Mouse (Mus musculus) hindbrain, embryonic 14.5 days (tissue): Measurements from ENCODE around the gene Tmem98. TPM values are rescaled to one million over a fixed set of nuclear protein-coding genes. Genes with fewer than 3 reads are reported as not detected.

Source experiments
- ATAC-seq: fragments of 200-750 bp; cut with Nextera tagmentation; 2 replicates; pipeline ENCODE4 v1.8.0; 2017; ENCODE audit warnings: moderate number of reproducible peaks, mild to moderate bottlenecking, moderate TSS enrichment, moderate library complexity; ENCODE audit not compliant: low FRiP score
- DNase-seq: peaks from one replicate; pipeline ENCODE4 v3.0.0-alpha.2; 2015; ENCODE audit warnings: low spot score
- H3K27ac ChIP-seq: fragments of 300-500 bp; sonication (generic); 2 replicates; pipeline ENCODE4 v1.5.1; 2014; ENCODE audit warnings: mild to moderate bottlenecking, moderate library complexity
- H3K27me3 ChIP-seq: fragments of 300-500 bp; sonication (generic); 2 replicates; pipeline ENCODE4 v1.6.1; 2014; ENCODE audit warnings: mild to moderate bottlenecking, low read length, mixed read lengths; ENCODE audit not compliant: control insufficient read depth, insufficient read depth
- H3K36me3 ChIP-seq: fragments of 300-500 bp; sonication (generic); replicated peaks from 2 replicates; pipeline ENCODE4 v1.6.1; 2014; ENCODE audit not compliant: control insufficient read depth, insufficient read depth
- H3K4me1 ChIP-seq: fragments of 300-500 bp; sonication (generic); replicated peaks from 2 replicates; pipeline ENCODE4 v1.6.1; 2014; ENCODE audit warnings: antibody characterized with exemption, low read length, mixed read lengths; ENCODE audit not compliant: control insufficient read depth, insufficient read depth
- H3K4me2 ChIP-seq: fragments of 300-500 bp; sonication (generic); replicated peaks from 2 replicates; pipeline ENCODE4 v1.6.1; 2014; ENCODE audit warnings: mild to moderate bottlenecking, moderate library complexity
- H3K4me3 ChIP-seq: fragments of 300-500 bp; sonication (generic); replicated peaks from 2 replicates; pipeline ENCODE4 v1.5.1; 2014; ENCODE audit warnings: mild to moderate bottlenecking, low read length
- H3K9ac ChIP-seq: fragments of 300-500 bp; sonication (generic); 2 replicates; pipeline ENCODE4 v1.6.1; 2014
- H3K9me3 ChIP-seq: fragments of 300-500 bp; sonication (generic); 2 replicates; pipeline ENCODE4 v1.6.1; 2016; ENCODE audit warnings: low read length; ENCODE audit not compliant: control insufficient read depth
- WGBS: fragments of 180-500 bp; shearing (Covaris S2); extraction: QIAGEN DNeasy Blood & Tissue Kit; methylation state at CpG from one replicate; pipeline ENCODE4 v1.1.7; 2014; 5-methylcytosine and 5-hydroxymethylcytosine counted together
- polyA plus RNA-seq: library from polyadenylated mRNA; unstranded; fragments of >200 nt; fragmentation: Nextera tagmentation; extraction: Ambion mirVana; gene quantifications from 2 replicates; pipeline ENCODE4 v1.2.1, GENCODE M21; 2014

The Tmem98 gene
- polyA plus RNA-seq, 1 experiment from 2014 or later: 21.9 TPM

GRCm38 (mm10) chr11:80785672-80786071, 24.3 kb upstream of the Tmem98 start:
- DNase-seq (no peak), ATAC-seq (no peak)
- no peaks in the 10 kb centered on the region for H3K27me3 ChIP-seq
- no peak overlapping the region for H3K27ac ChIP-seq
- no peaks in the 10 kb centered on the region for H3K36me3 ChIP-seq
- H3K4me2 ChIP-seq: no peak overlapping the region
- no peak overlapping the region for H3K4me3 ChIP-seq
- no peaks in the 10 kb centered on the region for H3K4me1 ChIP-seq
- 86% methylated on average over 5 of the region's 5 CpGs for WGBS
- no peaks in the 10 kb centered on the region for H3K9me3 ChIP-seq
- H3K9ac ChIP-seq: no peak overlapping the region

DNA sequence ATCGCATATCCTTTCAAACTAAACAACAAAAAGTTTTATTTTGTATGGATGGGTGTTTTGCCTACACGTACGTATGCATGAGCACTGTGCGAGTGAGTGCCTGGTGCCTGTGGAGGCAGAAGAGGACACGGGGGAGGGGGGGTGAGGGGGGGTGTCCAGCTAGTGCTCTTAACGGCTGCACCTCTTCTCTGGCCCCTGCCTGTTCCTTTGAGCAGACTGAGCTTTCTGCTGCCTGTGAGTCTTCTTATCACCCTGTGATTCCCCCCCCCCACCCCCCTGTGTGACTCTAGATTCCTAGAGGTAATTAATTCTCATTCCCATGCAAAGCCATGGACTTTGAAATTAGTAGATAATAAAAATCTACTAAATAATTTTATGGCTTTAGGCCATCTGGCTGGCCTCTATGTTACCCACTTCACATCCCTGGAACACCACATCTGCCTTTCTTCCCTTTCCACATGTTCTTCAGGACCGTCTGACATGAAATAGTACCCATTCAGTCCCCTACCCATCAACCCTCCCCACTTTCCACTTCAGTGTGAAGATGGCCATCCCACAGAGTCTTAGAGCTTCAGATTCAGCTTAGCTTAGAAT, 20.2 kb upstream of the Tmem98 start:
- no peak for ATAC-seq
- H3K4me1 ChIP-seq: no peaks in the 10 kb centered on the region
- WGBS: 53% methylated on average over 6 of the region's 7 CpGs

DNA sequence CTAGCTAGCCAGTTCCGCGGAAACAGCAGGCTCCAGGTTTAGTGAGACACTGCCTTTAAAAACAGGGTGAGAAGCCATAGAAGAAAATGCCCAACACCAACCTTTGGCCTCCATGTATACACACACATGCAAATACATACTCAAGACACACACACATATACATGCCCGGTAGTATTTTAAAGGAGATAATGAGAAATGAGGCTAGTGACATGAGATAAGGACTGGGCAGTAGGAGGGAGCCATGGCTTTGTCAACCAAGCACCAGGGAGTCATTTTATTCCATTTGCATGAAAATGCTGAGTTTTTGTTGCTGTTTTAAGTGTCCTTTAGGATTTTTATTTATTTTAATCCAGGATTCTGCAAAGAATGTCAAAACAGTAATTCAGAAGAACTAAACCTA, 19.6 kb upstream of the Tmem98 start:
- Histone ChIP-seq H3K9me3 (no peaks in the 10 kb centered on the region), H3K4me1 (no peaks in the 10 kb centered on the region), H3K27me3 (no peaks in the 10 kb centered on the region), H3K9ac (no peak overlapping the region), H3K4me2 (no peak overlapping the region), H3K36me3 (no peaks in the 10 kb centered on the region), H3K27ac (no peak overlapping the region), H3K4me3 (no peak overlapping the region)
- WGBS: 53% methylated on average over 3 of the region's 3 CpGs
- no peak for DNase-seq
- no peak for ATAC-seq

More for the DNA sequence above, 20.2 kb upstream of the Tmem98 start:
- no peak overlapping the region for H3K4me3 ChIP-seq
- H3K4me2 ChIP-seq: no peak overlapping the region
- no peaks in the 10 kb centered on the region for H3K36me3 ChIP-seq
- H3K9me3 ChIP-seq: no peaks in the 10 kb centered on the region
- no peak overlapping the region for H3K9ac ChIP-seq
- H3K27ac ChIP-seq: no peak overlapping the region
- no peaks in the 10 kb centered on the region for H3K27me3 ChIP-seq
- no peak for DNase-seq

DNA sequence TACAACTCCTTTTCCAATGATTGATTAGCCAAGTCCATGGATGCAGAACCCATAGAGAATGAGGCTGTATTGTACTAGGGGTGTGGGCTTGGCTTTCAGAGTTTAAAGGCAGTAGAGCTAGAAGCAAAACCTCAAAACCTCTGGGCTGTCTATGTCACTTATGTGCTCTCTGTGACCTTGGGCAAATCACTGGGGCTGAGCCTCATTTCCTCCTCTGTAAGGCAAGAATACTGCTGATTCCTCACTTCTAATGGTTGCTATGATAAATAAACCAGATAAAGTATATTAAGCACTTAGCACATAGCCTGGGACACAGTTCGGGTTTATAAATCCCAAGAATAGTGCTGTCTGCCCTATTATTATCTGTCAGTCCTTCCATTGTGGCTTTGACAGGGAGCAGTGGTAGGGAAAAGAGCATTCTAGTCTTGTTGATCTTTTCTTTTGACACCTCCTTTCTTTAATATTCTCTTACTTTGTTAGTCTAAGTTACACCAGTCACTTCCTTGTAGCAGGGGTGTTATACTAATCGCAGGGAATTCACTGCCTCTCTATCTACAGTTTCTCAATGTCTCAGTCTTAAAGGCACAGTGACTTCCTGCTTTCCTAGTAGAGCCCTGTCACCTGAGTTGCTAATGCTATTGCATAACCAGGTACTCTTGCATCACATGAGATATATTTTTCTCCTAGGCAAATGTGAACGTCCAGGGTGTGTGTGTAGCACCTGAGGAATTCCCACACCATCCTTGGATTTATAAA, 18.1 kb upstream of the Tmem98 start:
- no peaks in the 10 kb centered on the region for H3K36me3 ChIP-seq
- H3K4me2 ChIP-seq: no peak overlapping the region
- no peaks in the 10 kb centered on the region for H3K4me1 ChIP-seq
- DNase-seq: no peak
- no peak for ATAC-seq
- no peak overlapping the region for H3K4me3 ChIP-seq
- 70% methylated on average over 3 of the region's 3 CpGs for WGBS
- H3K27ac ChIP-seq: no peak overlapping the region
- H3K9me3 ChIP-seq: no peaks in the 10 kb centered on the region
- no peak overlapping the region for H3K9ac ChIP-seq
- H3K27me3 ChIP-seq: no peaks in the 10 kb centered on the region

DNA sequence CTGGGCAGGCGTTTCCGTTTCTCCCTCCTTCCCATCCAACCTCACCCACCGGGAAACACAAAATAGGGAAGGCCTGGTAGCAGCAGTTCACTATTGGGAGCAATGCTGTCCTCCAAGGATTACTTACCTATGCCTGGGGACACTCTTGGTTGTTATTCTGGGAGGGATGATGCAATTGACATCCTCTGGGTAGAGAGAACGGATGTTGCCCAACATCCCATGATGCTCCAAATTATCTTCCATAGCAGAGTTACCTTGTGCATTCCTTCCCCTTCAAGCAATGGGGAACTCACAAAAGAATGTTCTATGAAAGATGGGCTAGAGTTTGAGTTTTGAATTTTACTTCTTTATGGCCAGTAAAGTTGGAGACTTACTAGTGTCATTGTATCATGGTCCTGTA, 16.6 kb upstream of the Tmem98 start:
- Histone ChIP-seq H3K4me2 (no peak overlapping the region), H3K27ac (no peak overlapping the region), H3K36me3 (no peaks in the 10 kb centered on the region), H3K4me3 (no peak overlapping the region), H3K9me3 (no peaks in the 10 kb centered on the region), H3K4me1 (no peaks in the 10 kb centered on the region), H3K9ac (no peak overlapping the region), H3K27me3 (no peaks in the 10 kb centered on the region)
- 91% methylated on average over 4 of the region's 4 CpGs for WGBS
- no peak for ATAC-seq
- DNase-seq: no peak

DNA sequence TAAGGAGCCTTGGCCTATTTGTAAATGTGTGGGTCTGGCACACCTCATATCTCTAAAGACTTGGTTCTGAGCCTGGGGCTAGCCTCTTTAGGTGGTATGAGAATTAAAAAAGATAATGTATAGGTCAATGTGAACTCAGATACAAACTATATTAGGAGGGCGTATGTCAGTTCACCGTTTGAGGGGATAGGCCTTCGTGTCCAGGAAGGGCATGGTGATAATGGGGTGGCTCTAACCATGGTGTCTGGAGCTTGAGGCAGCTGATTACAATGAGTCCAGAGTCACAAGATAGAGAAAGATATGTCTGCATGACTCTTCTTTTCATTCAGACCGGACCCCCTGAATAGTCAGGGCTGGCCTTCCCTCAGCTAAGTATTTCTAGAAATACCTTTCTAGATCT, 15.7 kb upstream of the Tmem98 start:
- Histone ChIP-seq H3K9me3 (no peaks in the 10 kb centered on the region), H3K27me3 (no peaks in the 10 kb centered on the region), H3K9ac (no peak overlapping the region), H3K36me3 (no peaks in the 10 kb centered on the region), H3K4me2 (no peak overlapping the region), H3K27ac (no peak overlapping the region), H3K4me3 (no peak overlapping the region), H3K4me1 (no peaks in the 10 kb centered on the region)
- no peak for DNase-seq
- 90% methylated on average over 4 of the region's 4 CpGs for WGBS
- no peak for ATAC-seq

DNA sequence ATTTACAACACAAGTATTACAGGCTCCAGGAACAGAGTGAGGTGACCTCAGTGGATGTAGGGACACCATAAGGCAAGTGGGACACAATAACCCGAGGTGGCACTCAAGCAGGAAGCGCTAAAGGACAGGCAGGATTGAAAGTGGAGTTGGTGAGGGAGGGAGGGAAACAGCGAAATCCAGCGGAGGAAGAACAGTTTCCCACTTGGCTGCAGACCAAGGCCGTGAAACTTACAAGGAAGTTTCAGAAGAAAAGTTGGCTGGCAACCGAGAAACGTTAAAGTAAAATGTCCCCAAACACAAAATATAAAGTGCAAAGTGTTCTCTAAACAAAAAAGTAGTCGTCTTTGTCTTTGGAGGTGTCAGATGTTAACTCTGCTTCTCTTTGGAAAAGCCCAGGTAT, 14.5 kb upstream of the Tmem98 start:
- no peak overlapping the region for H3K4me3 ChIP-seq
- no peaks in the 10 kb centered on the region for H3K27me3 ChIP-seq
- no peaks in the 10 kb centered on the region for H3K36me3 ChIP-seq
- H3K27ac ChIP-seq: no peak overlapping the region
- ATAC-seq (no peak), DNase-seq (no peak)
- H3K9ac ChIP-seq: no peak overlapping the region
- no peaks in the 10 kb centered on the region for H3K4me1 ChIP-seq
- no peak overlapping the region for H3K4me2 ChIP-seq
- H3K9me3 ChIP-seq: no peaks in the 10 kb centered on the region
- 82% methylated on average over 8 of the region's 8 CpGs for whole genome bisulfite sequencing

GRCm38 (mm10) chr11:80799979-80800378, 10.0 kb upstream of the Tmem98 start:
- WGBS: 41% methylated on average over 3 of the region's 3 CpGs
- ATAC-seq (no peak), DNase-seq (no peak)
- Histone ChIP-seq H3K36me3 (no peaks in the 10 kb centered on the region), H3K9me3 (no peaks in the 10 kb centered on the region), H3K9ac (no peak overlapping the region), H3K4me2 (no peak overlapping the region), H3K27ac (no peak overlapping the region), H3K4me3 (no peak overlapping the region), H3K4me1 (no peaks in the 10 kb centered on the region), H3K27me3 (no peaks in the 10 kb centered on the region)

GRCm38 (mm10) chr11:80802706-80803105, 7.3 kb upstream of the Tmem98 start:
- ATAC-seq: no peak
- no peak overlapping the region for H3K9ac ChIP-seq
- H3K9me3 ChIP-seq: no peaks in the 10 kb centered on the region
- no peaks in the 10 kb centered on the region for H3K36me3 ChIP-seq
- H3K27me3 ChIP-seq: no peaks in the 10 kb centered on the region
- no peak for DNase-seq
- no peaks in the 10 kb centered on the region for H3K4me1 ChIP-seq
- H3K27ac ChIP-seq: no peak overlapping the region
- H3K4me2 ChIP-seq: no peak overlapping the region
- no peak overlapping the region for H3K4me3 ChIP-seq
- 64% methylated on average over 3 of the region's 3 CpGs for WGBS
